Mouse (Mus musculus) bone marrow, adult 2 months (tissue): Measurements from ENCODE around the gene Kirrel2.

Source experiments
- CTCF ChIP-seq: fragments of 200-500 bp; IDR thresholded peaks from 2 replicates; pipeline ENCODE4 v1.5.1; 2011; ENCODE audit warnings: low read length, control low read depth; ENCODE audit not compliant: control insufficient read depth, insufficient read depth
- POLR2A ChIP-seq: fragments of 200-500 bp; IDR thresholded peaks from 2 replicates; pipeline ENCODE4 v1.6.1; 2011; ENCODE audit warnings: low read depth, mild to moderate bottlenecking, control low read depth, low read length, borderline replicate concordance; ENCODE audit not compliant: control insufficient read depth

GRCm38 (mm10) chr7:30463568-30463967, 6.1 kb upstream of the Kirrel2 start:
- TF ChIP-seq CTCF (no peak), POLR2A (no peak)
